Mouse (Mus musculus) CH12.LX (cell line): ENCODE measurements around the gene Slc36a3.

ENCODE experiments used
- EP300 ChIP-seq: IDR thresholded peaks from 2 replicates; pipeline ENCODE4 v1.6.1; 2011; ENCODE audit warnings: low read length, improper control_type of control experiment
- HCFC1 ChIP-seq: IDR thresholded peaks from 2 replicates; pipeline ENCODE4 v1.6.1; 2012; ENCODE audit warnings: low read depth, mild to moderate bottlenecking, inconsistent platforms, low read length, improper control_type of control experiment
- JUND ChIP-seq: conservative IDR thresholded peaks from 2 replicates; pipeline ENCODE4 v1.6.1; 2011; ENCODE audit warnings: low read depth, low read length, improper control_type of control experiment
- NELFE ChIP-seq: IDR thresholded peaks from 2 replicates; pipeline ENCODE4 v1.6.1; 2011; ENCODE audit warnings: low read depth, low read length, improper control_type of control experiment
- POLR2A ChIP-seq: IDR thresholded peaks from 2 replicates; pipeline ENCODE4 v1.6.1; 2011; ENCODE audit warnings: low read depth, mild to moderate bottlenecking, improper control_type of control experiment, low read length
- RAD21 ChIP-seq: IDR thresholded peaks from 2 replicates; pipeline ENCODE4 v1.6.1; 2011; ENCODE audit warnings: low read depth, mild to moderate bottlenecking, low read length, improper control_type of control experiment, moderate library complexity
- USF2 ChIP-seq: conservative IDR thresholded peaks from 2 replicates; pipeline ENCODE4 v1.6.1; 2011; ENCODE audit warnings: low read depth, low read length, improper control_type of control experiment

GRCm38 (mm10) chr11:55093096-55093495 lies 58.4 kb downstream of the Slc36a3 start:
- TF ChIP-seq POLR2A (no peak), EP300 (no peak), JUND (no peak), NELFE (no peak), HCFC1 (no peak), RAD21 (no peak), USF2 (no peak)
